In the genomic region with DNA sequence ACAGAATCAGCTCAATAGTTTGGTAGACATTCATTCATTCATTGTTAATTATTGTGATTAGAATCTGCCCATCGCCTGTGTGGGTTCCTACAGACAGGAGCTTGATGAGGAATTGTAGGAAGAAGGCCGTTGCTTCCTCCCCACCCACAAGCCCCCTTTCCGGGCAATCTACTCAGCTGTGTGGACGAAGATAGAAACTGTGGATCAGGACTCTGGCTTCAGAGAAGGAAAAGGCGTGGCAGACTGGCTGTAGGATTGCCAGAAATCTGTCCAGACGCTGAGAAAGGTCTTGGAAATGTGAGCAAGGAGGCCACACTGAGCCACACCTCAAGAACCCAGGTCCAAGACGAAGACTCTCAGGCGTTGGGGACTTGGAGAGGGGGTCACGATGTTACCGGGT, we compare ENCODE assay signal across 17 mouse cellular contexts. TPM values are rescaled to one million over a fixed set of nuclear protein-coding genes. Genes with fewer than 3 reads are reported as not detected.
"Had no signal": no experiment of that assay in that cellular context is flagged by ENCODE, and none has a peak within 500 bp of the region (broad histone marks: within the 10 kb centered on the region; RNA-seq: fewer than 3 reads in every experiment).

No protein-coding gene starts in this region.

- H3K4me2 ChIP-seq: liver, embryonic 11.5 days; liver, embryonic 15.5 days; midbrain, embryonic 11.5 days; midbrain, embryonic 15.5 days; neural tube, embryonic 12.5 days; stomach, embryonic 15.5 days had no signal

- H3K4me3 ChIP-seq: left cerebral cortex, adult 2 months; limb, embryonic 10.5 days; liver, embryonic 15.5 days; megakaryocyte, embryonic 14.5 days; midbrain, embryonic 15.5 days; neural tube, embryonic 12.5 days; stomach, embryonic 15.5 days had no signal

- H3K9me3 ChIP-seq: limb, embryonic 10.5 days; liver, embryonic 15.5 days; megakaryocyte, embryonic 14.5 days; midbrain, embryonic 15.5 days; neural tube, embryonic 12.5 days; stomach, embryonic 15.5 days had no signal

- H3K27me3 ChIP-seq: liver, embryonic 15.5 days; midbrain, embryonic 15.5 days; neural tube, embryonic 12.5 days; stomach, embryonic 15.5 days had no signal

- H3K4me1 ChIP-seq: liver, embryonic 15.5 days; midbrain, embryonic 15.5 days; neural tube, embryonic 12.5 days; stomach, embryonic 15.5 days had no signal

- H3K36me3 ChIP-seq: limb, embryonic 10.5 days; liver, embryonic 15.5 days; midbrain, embryonic 15.5 days; neural tube, embryonic 12.5 days; stomach, embryonic 15.5 days had no signal

- DNase-seq: lung, adult 2 months; right cerebral cortex, postnatal 4 days; spleen, adult 18-20 months; thymus, postnatal 4 days had no signal

- ATAC-seq: inflammation-experienced regulatory T-cells, adult 6 months; intestine, postnatal 0 days; lung, postnatal 0 days; midbrain, embryonic 15.5 days had no signal

- H3K9ac ChIP-seq: liver, embryonic 15.5 days; midbrain, embryonic 15.5 days; neural tube, embryonic 12.5 days; stomach, embryonic 15.5 days had no signal

- H3K27ac ChIP-seq: left cerebral cortex, adult 2 months; limb, embryonic 10.5 days; liver, embryonic 15.5 days; macrophage; midbrain, embryonic 15.5 days; neural tube, embryonic 12.5 days; stomach, embryonic 15.5 days had no signal

RNA-seq across cellular contexts. Expression of a gene that starts 43.6 kb away (rescaled TPM):
- polyA plus RNA-seq: inflammation-experienced regulatory T-cells, adult 6 months had no signal
